Mouse (Mus musculus) lung, postnatal 10 days (tissue): Measurements from ENCODE around the gene Gm11096.
A peak's percentile ranks its signal among the peaks of the same experiment; 100 is the strongest.

Experiments used
- DNase-seq: peaks from one replicate; pipeline ENCODE4 v3.0.0; 2021

Gm11096 gene

GRCm38 (mm10) chr17:81441463-81441862 is at the start of gene Gm11096:
TSS of gene Gm11096 (plus strand) at chr17:81441763.
- no peak for DNase-seq

GRCm38 (mm10) chr17:81393040-81393439 is 48.5 kb upstream of the Gm11096 start:
- DNase-seq, result peak; percentile 28

- no peak for DNase-seq
Observed at GRCm38 (mm10) chr17:81394124-81394523, 47.4 kb upstream of the Gm11096 start.

- no peak for DNase-seq
Observed at GRCm38 (mm10) chr17:81397434-81397833, 44.1 kb upstream of the Gm11096 start.

- DNase-seq, result no peak
Observed at GRCm38 (mm10) chr17:81400377-81400776, 41.2 kb upstream of the Gm11096 start.

- DNase-seq, result peak; percentile 77
Observed at GRCm38 (mm10) chr17:81402636-81403035, 38.9 kb upstream of the Gm11096 start.

GRCm38 (mm10) chr17:81403121-81403520 is 38.4 kb upstream of the Gm11096 start:
- DNase-seq, result peak; percentile 61

- DNase-seq, result no peak
Observed at GRCm38 (mm10) chr17:81404225-81404624, 37.3 kb upstream of the Gm11096 start.

- no peak for DNase-seq
Observed at GRCm38 (mm10) chr17:81412736-81413135, 28.8 kb upstream of the Gm11096 start.

- no peak for DNase-seq
Observed at GRCm38 (mm10) chr17:81416361-81417114, 25.0 kb upstream of the Gm11096 start.

- peak; percentile 61 for DNase-seq
Observed at GRCm38 (mm10) chr17:81419802-81420459, 21.6 kb upstream of the Gm11096 start.

- no peak for DNase-seq
Observed at GRCm38 (mm10) chr17:81424256-81424912, 17.2 kb upstream of the Gm11096 start.

- no peak for DNase-seq
Observed at GRCm38 (mm10) chr17:81427245-81427644, 14.3 kb upstream of the Gm11096 start.

- no peak for DNase-seq
Observed at GRCm38 (mm10) chr17:81432733-81433132, 8.8 kb upstream of the Gm11096 start.

GRCm38 (mm10) chr17:81433148-81433547 is 8.4 kb upstream of the Gm11096 start:
- peak; percentile 21 for DNase-seq

- no peak for DNase-seq
Observed at GRCm38 (mm10) chr17:81455269-81455668, 13.7 kb downstream of the Gm11096 start.

GRCm38 (mm10) chr17:81455977-81456376 is 14.4 kb downstream of the Gm11096 start:
- no peak for DNase-seq

GRCm38 (mm10) chr17:81459379-81459778 is 17.8 kb downstream of the Gm11096 start:
- no peak for DNase-seq

- DNase-seq, result peak; percentile 75
Observed at GRCm38 (mm10) chr17:81468941-81469340, 27.4 kb downstream of the Gm11096 start.

- DNase-seq, result no peak
Observed at GRCm38 (mm10) chr17:81473363-81473762, 31.8 kb downstream of the Gm11096 start.

GRCm38 (mm10) chr17:81477420-81477819 is 35.9 kb downstream of the Gm11096 start:
- no peak for DNase-seq

- no peak for DNase-seq
Observed at GRCm38 (mm10) chr17:81479807-81480206, 38.2 kb downstream of the Gm11096 start.

GRCm38 (mm10) chr17:81480351-81481161 is 39.0 kb downstream of the Gm11096 start:
- peak; percentile 79 for DNase-seq
